ENCODE assay signal across 8 mouse cellular contexts in genomic region chr7:4844917-4845309, GRCm38 (mm10). TPM values are rescaled to one million over a fixed set of nuclear protein-coding genes. Genes with fewer than 3 reads are reported as not detected.
DNase-seq lines count a peak whose midpoint lies in the region; ATAC-seq and TF ChIP-seq lines count a peak whose summit lies in the region.

No protein-coding gene starts in this region.

- peak overlapping the region; percentile 76 for H3K4me2 ChIP-seq in stomach, embryonic 16.5 days (ENCODE audit: low read depth, low read length)

- no peak overlapping the region for H3K27ac ChIP-seq in stomach, embryonic 16.5 days (ENCODE audit: low read length)

- H3K9me3 ChIP-seq in stomach, embryonic 16.5 days (replicated peaks; ENCODE audit: control insufficient read depth, low read length) = no peaks in the 10 kb centered on the region

- in situ Hi-C loops in Patski (cut with MboI; ENCODE audit: low pct_unique_long_range_greater_than_20kb) = no loop called here

- WGBS in stomach, embryonic 16.5 days = under 1% methylated on average over 13 of the region's 13 CpGs

- CTCF ChIA-PET in Patski (lab: Charles Lee) = no interaction called here

- POLR2A ChIA-PET in Patski (lab: Charles Lee) = no interaction called here

- no peaks in the 10 kb centered on the region for H3K36me3 ChIP-seq in stomach, embryonic 16.5 days (ENCODE audit: control insufficient read depth, insufficient read depth, low read length)

- peak; percentile 53 for ATAC-seq in Patski
- peak; percentile 78 for ATAC-seq in stomach, embryonic 16.5 days (ENCODE audit: insufficient read depth, low FRiP score)

- peak; percentile 22 for DNase-seq in Patski (ENCODE audit: low read depth, low spot score)
- peak; percentile 64 for DNase-seq in cerebellum, adult 8-10 months
- DNase-seq in frontal cortex, adult 2 months (ENCODE audit: extremely low spot score in 1 of 2, low spot score in 1 of 2) = peak; percentile 91 to 96
- DNase-seq in kidney, adult 8-10 months = peak; percentile 56 to 58
- peak; percentile 90 to 91 for DNase-seq in left cerebral cortex, postnatal 36 days (ENCODE audit: low spot score in 2 of 2)
- DNase-seq in mesoderm, embryonic 11.5 days (ENCODE audit: low read depth, low spot score) = peak; percentile 88
- no peak for DNase-seq in urinary bladder, postnatal 10 days (ENCODE audit: low spot score)

- peaks cover 15% of the 10 kb centered on the region for H3K4me1 ChIP-seq in stomach, embryonic 16.5 days (ENCODE audit: control insufficient read depth, insufficient read depth, low read length)

- TF ChIP-seq CTCF in Patski (IDR thresholded peaks at IDR 0.05) = no peak

- intact Hi-C loops in left cerebral cortex, postnatal 36 days (cut with DNase I) = loop anchor here (2.0 to 5.0 kb wide), 3 partner anchors 20 to 77 kb away; partner anchors contain the start of gene Nat14

- peak overlapping the region; percentile 43 for H3K4me3 ChIP-seq in stomach, embryonic 16.5 days (replicated peaks; ENCODE audit: low read length)

- H3K9ac ChIP-seq in stomach, embryonic 16.5 days (ENCODE audit: low read length) = peak overlapping the region; percentile 50; the same call in 1 of the 2 replicates

- H3K27me3 ChIP-seq in Patski = peaks cover 34% of the 10 kb centered on the region
- H3K27me3 ChIP-seq in stomach, embryonic 16.5 days (ENCODE audit: control insufficient read depth, insufficient read depth, low read length) = peaks cover 32% of the 10 kb centered on the region

RNA-seq across cellular contexts. Expression of gene Shisa7, which starts 0.4 kb away (rescaled TPM):
- 1.9 TPM for polyA plus RNA-seq in Patski (2021)
- polyA plus RNA-seq in frontal cortex, adult 2 months (2012; rRNA removed) = 149 and 155 TPM in 2 replicates
- total RNA-seq in left cerebral cortex, postnatal 36 days (2021) = 100 to 1,000 TPM in 1 of 2 experiments, 10 to 100 TPM in 1; 95.1 to 151 TPM
- 0.26 and 0.49 TPM in 2 replicates for polyA plus RNA-seq in stomach, embryonic 16.5 days (2015; fragmentation: Nextera tagmentation; extraction: Ambion mirVana)

RNA-seq across cellular contexts. Expression of gene Isoc2b, which starts 25.1 kb away (rescaled TPM):
- polyA plus RNA-seq in Patski (2021) = 8.5 TPM
- polyA plus RNA-seq in frontal cortex, adult 2 months (2012; rRNA removed) = 10.6 and 13.8 TPM in 2 replicates
- 1 to 10 TPM; 6.0 to 8.6 TPM for total RNA-seq in left cerebral cortex, postnatal 36 days (2021)
- 16.7 and 17.6 TPM in 2 replicates for polyA plus RNA-seq in stomach, embryonic 16.5 days (2015; fragmentation: Nextera tagmentation; extraction: Ambion mirVana)

RNA-seq across cellular contexts. Expression of gene Isoc2a, which starts 32.0 kb away (rescaled TPM):
- polyA plus RNA-seq in Patski (2021) = 6.6 TPM
- polyA plus RNA-seq in frontal cortex, adult 2 months (2012; rRNA removed) = 10.7 and 12.0 TPM in 2 replicates
- 10 to 100 TPM; 10.3 to 13.5 TPM for total RNA-seq in left cerebral cortex, postnatal 36 days (2021)
- polyA plus RNA-seq in stomach, embryonic 16.5 days (2015; fragmentation: Nextera tagmentation; extraction: Ambion mirVana) = 1.1 and 1.5 TPM in 2 replicates

RNA-seq across cellular contexts. Expression of gene Ube2s, which starts 32.5 kb away (rescaled TPM):
- 250 TPM for polyA plus RNA-seq in Patski (2021)
- 146 and 177 TPM in 2 replicates for polyA plus RNA-seq in frontal cortex, adult 2 months (2012; rRNA removed)
- total RNA-seq in left cerebral cortex, postnatal 36 days (2021) = 100 to 1,000 TPM in 1 of 2 experiments, 10 to 100 TPM in 1; 98.6 to 117 TPM
- 204 and 212 TPM in 2 replicates for polyA plus RNA-seq in stomach, embryonic 16.5 days (2015; fragmentation: Nextera tagmentation; extraction: Ambion mirVana)

RNA-seq across cellular contexts. Expression of gene Rpl28, which starts 52.2 kb away (rescaled TPM):
- 230 TPM for polyA plus RNA-seq in Patski (2021)
- 306 and 348 TPM in 2 replicates for polyA plus RNA-seq in frontal cortex, adult 2 months (2012; rRNA removed)
- 100 to 1,000 TPM; 416 to 455 TPM for total RNA-seq in left cerebral cortex, postnatal 36 days (2021)
- 255 and 322 TPM in 2 replicates for polyA plus RNA-seq in stomach, embryonic 16.5 days (2015; fragmentation: Nextera tagmentation; extraction: Ambion mirVana)

Comparison
In these comparisons a context has a peak if more than half of its experiments do, and no peak if none do; other contexts are left out.
1. RNA of gene Shisa7, which starts 0.4 kb away (polyA plus RNA-seq): 149 to 155 TPM in frontal cortex, adult 2 months; 1.9 TPM in Patski (single experiment) and 0.26 to 0.49 TPM in stomach, embryonic 16.5 days; every median in the first group is over 10 times any median in the second.